Mouse (Mus musculus) ES-E14 (cell line): ENCODE data around the gene Chrna1. TPM values are rescaled to one million over a fixed set of nuclear protein-coding genes. Genes with fewer than 3 reads are reported as not detected.
A peak's percentile ranks its signal among the peaks of the same experiment; 100 is the strongest.

Experiments used
- DNase-seq: peaks from one replicate; pipeline ENCODE4 v3.0.0-alpha.2; 2013; ENCODE audit warnings: low read depth, low spot score
- H3K27ac ChIP-seq: 2 replicates; pipeline ENCODE4 v1.5.1; 2012; ENCODE audit warnings: low read depth, mild to moderate bottlenecking, low read length, moderate library complexity, mixed read lengths; ENCODE audit not compliant: poor library complexity, insufficient read depth, severe bottlenecking
- H3K36me3 ChIP-seq: 2 replicates; pipeline ENCODE4 v1.6.1; 2012; ENCODE audit warnings: mild to moderate bottlenecking, low read length, moderate library complexity, mixed read lengths; ENCODE audit not compliant: control insufficient read depth, poor library complexity, insufficient read depth, severe bottlenecking
- H3K4me1 ChIP-seq, 2 experiments: fragments of 150-350 bp in 1 of 2; sonication (generic) in 1 of 2; 2 replicates each; pipeline ENCODE4 v1.6.1; 2012; ENCODE audit warnings: low read length in 2 of 2, mild to moderate bottlenecking in 1 of 2, mixed read lengths in 1 of 2; ENCODE audit not compliant: control insufficient read depth in 2 of 2, insufficient read depth in 2 of 2, poor library complexity in 1 of 2
- H3K4me3 ChIP-seq, 2 experiments: fragments of 150-350 bp in 1 of 2; sonication (generic) in 1 of 2; 2 replicates each; pipeline ENCODE4 v1.5.1; 2012; ENCODE audit warnings: low read length in 2 of 2, low read depth in 1 of 2, mild to moderate bottlenecking in 1 of 2, mixed read lengths in 1 of 2; ENCODE audit not compliant: insufficient read depth in 1 of 2, poor library complexity in 1 of 2, severe bottlenecking in 1 of 2
- H3K9ac ChIP-seq: 2 replicates; pipeline ENCODE4 v1.6.1; 2012; ENCODE audit warnings: low read depth, mild to moderate bottlenecking, low read length, mixed read lengths; ENCODE audit not compliant: poor library complexity, insufficient read depth, severe bottlenecking
- H3K9me3 ChIP-seq: fragments of 150-350 bp; sonication (generic); 2 replicates; pipeline ENCODE4 v1.6.1; 2012; ENCODE audit warnings: low read depth, mild to moderate bottlenecking, low read length; ENCODE audit not compliant: control insufficient read depth, insufficient read depth
- CHD2 ChIP-seq: IDR thresholded peaks from 2 replicates; pipeline ENCODE4 v1.6.1; 2014; ENCODE audit warnings: mild to moderate bottlenecking, low read depth, low read length, inconsistent platforms
- HCFC1 ChIP-seq: IDR thresholded peaks from 2 replicates; pipeline ENCODE4 v1.6.1; 2012; ENCODE audit warnings: low read length, inconsistent platforms, borderline replicate concordance; ENCODE audit not compliant: insufficient read depth
- MAFK ChIP-seq: IDR thresholded peaks from 2 replicates; pipeline ENCODE4 v1.6.1; 2014; ENCODE audit warnings: mild to moderate bottlenecking, low read depth, low read length, inconsistent platforms; ENCODE audit not compliant: insufficient read depth
- ZC3H11A ChIP-seq: IDR thresholded peaks from 2 replicates; pipeline ENCODE4 v1.6.1; 2012; ENCODE audit warnings: low read depth, mild to moderate bottlenecking, inconsistent platforms, low read length, borderline replicate concordance
- ZNF384 ChIP-seq: IDR thresholded peaks from 2 replicates; pipeline ENCODE4 v1.6.1; 2012; ENCODE audit warnings: low read depth, low read length, inconsistent platforms
- in situ Hi-C, 2 experiments: fragments of 600-800 bp; cut with MboI; formaldehyde crosslinking; loops; one replicate each; pipeline ENCODE4 v1.15.1; 2025; ENCODE audit warnings: low sequenced_read_pairs in 2 of 2, inconsistent platforms in 1 of 2; ENCODE audit not compliant: unreplicated experiment in 2 of 2
- total RNA-seq: library from RNA; depleted of rRNA; stranded (reverse); fragments of 300-350 nt; gene quantifications from 2 replicates; pipeline ENCODE4 v1.2.3, GENCODE M21; 2012

Gene Chrna1
- total RNA-seq, 1 experiment = 0.13 TPM

GRCm38 (mm10) chr2:73562656-73563055, 17.5 kb downstream of the Chrna1 start:
- Histone ChIP-seq H3K4me3 (no peak overlapping the region), H3K27ac (no peak overlapping the region), H3K9ac (no peak overlapping the region), H3K4me1 (peaks cover 0 to 1% of the 10 kb centered on the region in 2 experiments; a peak in 3 of 4 replicates), H3K9me3 (no peaks in the 10 kb centered on the region), H3K36me3 (no peaks in the 10 kb centered on the region)
- TF ChIP-seq ZNF384 (no peak), CHD2 (no peak), HCFC1 (no peak), MAFK (no peak), ZC3H11A (no peak)
- DNase-seq = no peak
- in situ Hi-C loops = loop anchor here in 1 of 2 experiments (25.0 kb wide), 1 partner anchor 1100 kb away; the partner anchor contains the start of genes Evx2 and Hoxd13

DNA sequence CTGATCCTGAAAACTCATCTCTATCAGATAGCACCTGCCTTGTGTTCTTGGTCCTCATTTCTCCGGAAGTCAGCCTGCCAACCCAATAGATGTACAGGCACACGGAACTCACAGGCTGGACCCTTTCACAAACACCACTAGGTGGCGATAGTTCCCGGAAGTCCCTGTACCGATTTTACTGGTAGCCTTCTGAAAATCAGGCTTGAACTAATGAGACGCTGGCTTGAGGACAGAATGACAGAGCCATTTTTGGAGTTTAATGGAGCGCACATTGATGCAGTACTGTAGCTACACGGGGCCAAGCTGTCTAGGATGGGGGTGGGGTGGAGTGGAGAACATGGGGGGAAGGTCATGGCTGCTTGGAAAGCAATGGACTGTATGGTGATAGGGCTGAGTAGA, 18.5 kb downstream of the Chrna1 start:
- no peak overlapping the region for H3K9ac ChIP-seq
- no peak overlapping the region for H3K27ac ChIP-seq

DNA sequence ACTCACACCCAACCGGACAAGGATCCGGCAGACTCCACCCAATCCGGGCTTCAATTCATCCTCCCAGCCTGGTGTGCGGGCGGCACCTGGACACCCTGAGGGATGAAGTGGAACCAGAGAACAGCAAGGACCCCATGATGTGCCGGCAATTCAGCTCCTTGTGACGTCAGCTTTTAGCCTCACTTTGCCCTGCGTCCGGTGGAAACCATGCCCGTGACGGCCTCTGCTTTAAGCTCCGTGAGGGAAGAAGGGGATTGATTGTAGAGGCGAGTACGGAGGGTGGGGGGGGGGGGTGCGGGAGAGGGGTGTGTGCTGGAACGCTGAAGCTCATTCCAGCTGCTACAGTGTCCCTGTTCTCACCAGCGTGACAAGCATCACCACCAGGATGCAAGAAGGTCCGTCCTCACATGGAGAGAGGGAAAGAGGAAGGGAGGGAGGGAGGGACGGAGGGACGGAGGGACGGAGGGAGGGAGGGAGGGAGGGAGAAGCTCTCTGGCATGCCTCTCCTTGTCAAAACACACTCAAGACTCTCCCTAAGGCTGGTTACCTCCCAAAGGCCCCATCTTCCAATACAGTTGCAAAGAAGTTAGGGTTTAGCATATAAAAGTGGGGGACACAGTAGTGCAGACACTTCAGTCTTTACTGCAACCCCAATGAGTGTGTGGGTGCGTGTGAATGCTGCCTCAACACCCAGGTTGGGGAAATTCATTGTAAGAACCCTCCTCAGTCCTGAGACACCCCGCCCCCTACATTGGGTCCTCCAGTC, 19.1 kb downstream of the Chrna1 start:
- H3K4me1 ChIP-seq = peaks cover 0 to 1% of the 10 kb centered on the region in 2 experiments; a peak in 3 of 4 replicates
- no peaks in the 10 kb centered on the region for H3K36me3 ChIP-seq
- H3K4me3 ChIP-seq = peak overlapping the region; percentile 60 to 69
- in situ Hi-C loops = loop anchor here in 1 of 2 experiments (25.0 kb wide), 1 partner anchor 1101 kb away; the partner anchor contains the start of genes Evx2 and Hoxd13
- no peaks in the 10 kb centered on the region for H3K9me3 ChIP-seq
- TF ChIP-seq CHD2 (no peak), ZC3H11A (no peak), HCFC1 (no peak), MAFK (no peak), ZNF384 (no peak)
- H3K27ac ChIP-seq = no peak overlapping the region
- H3K9ac ChIP-seq = peak overlapping the region; percentile 46; the same call in 1 of the 2 replicates
- DNase-seq = peak; percentile 63

More for the DNA sequence above, 18.5 kb downstream of the Chrna1 start:
- Histone ChIP-seq H3K4me1 (peaks cover 0 to 1% of the 10 kb centered on the region in 2 experiments; a peak in 3 of 4 replicates), H3K4me3 (peak overlapping the region; percentile 60 to 69), H3K36me3 (no peaks in the 10 kb centered on the region), H3K9me3 (no peaks in the 10 kb centered on the region)
- in situ Hi-C loops = loop anchor here in 1 of 2 experiments (25.0 kb wide), 1 partner anchor 1101 kb away; the partner anchor contains the start of genes Evx2 and Hoxd13
- peak; percentile 81 for DNase-seq
- TF ChIP-seq MAFK (no peak), CHD2 (no peak), HCFC1 (no peak), ZNF384 (no peak), ZC3H11A (no peak)

GRCm38 (mm10) chr2:73560445-73560844, 19.7 kb downstream of the Chrna1 start:
- in situ Hi-C loops = loop anchor here in 1 of 2 experiments (25.0 kb wide), 1 partner anchor 1102 kb away; the partner anchor contains the start of genes Evx2 and Hoxd13
- Histone ChIP-seq H3K36me3 (no peaks in the 10 kb centered on the region), H3K4me3 (peak overlapping the region; percentile 60 to 69), H3K9ac (no peak overlapping the region), H3K4me1 (peaks cover 0 to 1% of the 10 kb centered on the region in 2 experiments; a peak in 2 of 4 replicates), H3K9me3 (no peaks in the 10 kb centered on the region), H3K27ac (no peak overlapping the region)
- no peak for DNase-seq
- TF ChIP-seq ZNF384 = no peak
- TF ChIP-seq ZC3H11A = no peak
- no peak for TF ChIP-seq CHD2
- TF ChIP-seq HCFC1 = no peak
- no peak for TF ChIP-seq MAFK
